Mouse (Mus musculus) E14TG2a.4 (cell line): ENCODE measurements around the gene Prep.

Experiments
- CTCF ChIP-seq: conservative IDR thresholded peaks from 2 replicates; pipeline ENCODE4 v1.5.1; 2014; ENCODE audit warnings: low read length
- POU5F1 ChIP-seq: IDR thresholded peaks from 2 replicates; pipeline ENCODE4 v1.6.1; 2014; ENCODE audit warnings: low read length, borderline replicate concordance

DNA sequence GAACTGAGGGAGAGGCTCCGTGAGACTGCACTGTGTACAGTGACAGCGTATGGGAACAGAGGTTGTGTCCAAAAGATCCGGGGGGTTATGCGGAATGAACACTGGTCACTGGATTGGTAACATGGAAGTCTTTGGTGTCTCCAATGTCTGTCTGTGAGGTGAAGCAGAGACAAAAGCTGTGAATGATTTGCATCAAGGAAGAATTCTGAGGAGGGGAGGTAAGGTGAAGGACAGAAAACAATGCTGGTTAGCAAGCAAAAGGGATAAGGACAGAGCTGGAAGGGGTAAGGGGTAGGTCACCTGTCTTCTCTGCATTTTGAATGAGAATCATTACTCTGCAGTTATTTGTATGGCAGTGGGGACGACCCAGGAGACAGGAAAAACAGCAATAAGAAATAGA, 127.5 kb downstream of the Prep start:
- TF ChIP-seq CTCF, result no peak
- TF ChIP-seq POU5F1, result no peak
